Mouse (Mus musculus) intestine, postnatal 0 days (tissue): ENCODE measurements around the gene Ranbp17. TPM values are rescaled to one million over a fixed set of nuclear protein-coding genes. Genes with fewer than 3 reads are reported as not detected.

Experiments
- ATAC-seq: fragments of 200-750 bp; cut with Nextera tagmentation; 2 replicates; pipeline ENCODE4 v1.8.0; 2017; ENCODE audit warnings: mild to moderate bottlenecking, moderate TSS enrichment, moderate library complexity
- H3K27ac ChIP-seq: fragments of 300-500 bp; sonication (generic); 2 replicates; pipeline ENCODE4 v1.5.1; 2014; ENCODE audit warnings: mild to moderate bottlenecking, low read depth, low read length, moderate library complexity
- H3K27me3 ChIP-seq: fragments of 300-500 bp; sonication (generic); replicated peaks from 2 replicates; pipeline ENCODE4 v1.6.1; 2014; ENCODE audit warnings: low read length, mixed read lengths; ENCODE audit not compliant: control insufficient read depth, insufficient read depth
- H3K36me3 ChIP-seq: fragments of 300-500 bp; sonication (generic); 2 replicates; pipeline ENCODE4 v1.6.1; 2014; ENCODE audit warnings: mild to moderate bottlenecking, moderate library complexity; ENCODE audit not compliant: control insufficient read depth, insufficient read depth
- H3K4me1 ChIP-seq: fragments of 300-500 bp; sonication (generic); replicated peaks from 2 replicates; pipeline ENCODE4 v1.6.1; 2014; ENCODE audit warnings: antibody characterized with exemption, low read length, mixed read lengths; ENCODE audit not compliant: control insufficient read depth, insufficient read depth
- H3K4me2 ChIP-seq: fragments of 300-500 bp; sonication (generic); replicated peaks from 2 replicates; pipeline ENCODE4 v1.6.1; 2014; ENCODE audit warnings: low read depth, mild to moderate bottlenecking, moderate library complexity
- H3K4me3 ChIP-seq: fragments of 300-500 bp; sonication (generic); 2 replicates; pipeline ENCODE4 v1.5.1; 2014; ENCODE audit warnings: low read depth, low read length
- H3K9ac ChIP-seq: fragments of 300-500 bp; sonication (generic); 2 replicates; pipeline ENCODE4 v1.6.1; 2014; ENCODE audit warnings: mild to moderate bottlenecking, low read depth, low read length
- H3K9me3 ChIP-seq: fragments of 300-500 bp; sonication (generic); 2 replicates; pipeline ENCODE4 v1.6.1; 2016; ENCODE audit warnings: mixed run types; ENCODE audit not compliant: control insufficient read depth
- CTCF ChIP-seq: sonication (generic); IDR thresholded peaks from 2 replicates; pipeline ENCODE4 v1.5.1; 2016; ENCODE audit warnings: low read depth, mild to moderate bottlenecking, control low read depth, antibody characterized with exemption, moderate library complexity
- WGBS: fragments of 180-500 bp; shearing (Covaris S2); extraction: QIAGEN DNeasy Blood & Tissue Kit; methylation state at CpG from one replicate; pipeline ENCODE4 v1.1.7; 2014; 5-methylcytosine and 5-hydroxymethylcytosine counted together
- polyA plus RNA-seq: library from polyadenylated mRNA; unstranded; fragments of >200 nt; fragmentation: Nextera tagmentation; extraction: Ambion mirVana; gene quantifications from 2 replicates; pipeline ENCODE4 v1.2.1, GENCODE M21; 2015

The Ranbp17 gene
- polyA plus RNA-seq, 1 experiment from 2014 or later, result 1.1 TPM

- WGBS, result 3% methylated on average over 12 of the region's 12 CpGs
- Histone ChIP-seq H3K4me2 (no peak overlapping the region), H3K36me3 (no peaks in the 10 kb centered on the region), H3K9me3 (no peaks in the 10 kb centered on the region), H3K27ac (no peak overlapping the region), H3K4me1 (no peaks in the 10 kb centered on the region), H3K27me3 (peaks cover 64% of the 10 kb centered on the region), H3K9ac (no peak overlapping the region), H3K4me3 (no peak overlapping the region)
- ATAC-seq, result no peak
- no peak for TF ChIP-seq CTCF
Observed at GRCm38 (mm10) chr11:33193695-33194094, 319.9 kb downstream of the Ranbp17 start.

GRCm38 (mm10) chr11:33181804-33182203 is 331.7 kb downstream of the Ranbp17 start:
- ATAC-seq, result no peak

GRCm38 (mm10) chr11:33180701-33181116 is 332.8 kb downstream of the Ranbp17 start:
- Histone ChIP-seq H3K36me3 (no peaks in the 10 kb centered on the region), H3K9me3 (no peaks in the 10 kb centered on the region), H3K4me1 (no peaks in the 10 kb centered on the region), H3K27ac (no peak overlapping the region), H3K4me2 (no peak overlapping the region), H3K27me3 (peaks cover 18% of the 10 kb centered on the region; the same call in 1 of the 2 replicates), H3K4me3 (no peak overlapping the region), H3K9ac (no peak overlapping the region)
- no peak for ATAC-seq
- 9% methylated on average over 18 of the region's 18 CpGs for WGBS
- no peak for TF ChIP-seq CTCF

More at GRCm38 (mm10) chr11:33181804-33182203, 331.7 kb downstream of the Ranbp17 start:
- H3K4me3 ChIP-seq, result no peak overlapping the region
- H3K9me3 ChIP-seq, result no peaks in the 10 kb centered on the region
- H3K9ac ChIP-seq, result no peak overlapping the region
- 90% methylated on average over 3 of the region's 3 CpGs for WGBS
- H3K27me3 ChIP-seq, result peaks cover 13% of the 10 kb centered on the region; the same call in 1 of the 2 replicates
- no peak overlapping the region for H3K27ac ChIP-seq
- no peaks in the 10 kb centered on the region for H3K4me1 ChIP-seq
- no peak overlapping the region for H3K4me2 ChIP-seq
- no peaks in the 10 kb centered on the region for H3K36me3 ChIP-seq
- no peak for TF ChIP-seq CTCF

- no peak for ATAC-seq
- no peak overlapping the region for H3K4me3 ChIP-seq
- H3K27me3 ChIP-seq, result peaks cover 18% of the 10 kb centered on the region; the same call in 1 of the 2 replicates
- no peaks in the 10 kb centered on the region for H3K36me3 ChIP-seq
- no peaks in the 10 kb centered on the region for H3K9me3 ChIP-seq
- H3K27ac ChIP-seq, result no peak overlapping the region
- H3K4me2 ChIP-seq, result no peak overlapping the region
- WGBS, result 62% methylated on average over 1 of the region's 1 CpGs
- no peak for TF ChIP-seq CTCF
- H3K9ac ChIP-seq, result no peak overlapping the region
- no peaks in the 10 kb centered on the region for H3K4me1 ChIP-seq
Observed at GRCm38 (mm10) chr11:33179802-33180201, 333.7 kb downstream of the Ranbp17 start.

- no peak for ATAC-seq
- H3K4me3 ChIP-seq, result no peak overlapping the region
- TF ChIP-seq CTCF, result peak; percentile 91
- H3K36me3 ChIP-seq, result no peaks in the 10 kb centered on the region
- H3K9ac ChIP-seq, result no peak overlapping the region
- H3K9me3 ChIP-seq, result no peaks in the 10 kb centered on the region
- WGBS, result 34% methylated on average over 20 of the region's 20 CpGs
- no peak overlapping the region for H3K4me2 ChIP-seq
- no peak overlapping the region for H3K27ac ChIP-seq
- no peaks in the 10 kb centered on the region for H3K4me1 ChIP-seq
- H3K27me3 ChIP-seq, result peaks cover 18% of the 10 kb centered on the region; the same call in 1 of the 2 replicates
Observed at GRCm38 (mm10) chr11:33176525-33177245, 336.9 kb downstream of the Ranbp17 start.

GRCm38 (mm10) chr11:33175768-33176167 is 337.8 kb downstream of the Ranbp17 start:
- H3K4me1 ChIP-seq, result no peaks in the 10 kb centered on the region
- WGBS, result 60% methylated on average over 3 of the region's 3 CpGs
- no peak for TF ChIP-seq CTCF
- no peak for ATAC-seq
- H3K4me3 ChIP-seq, result no peak overlapping the region
- H3K9me3 ChIP-seq, result no peaks in the 10 kb centered on the region
- H3K9ac ChIP-seq, result no peak overlapping the region
- peaks cover 26% of the 10 kb centered on the region; the same call in 1 of the 2 replicates for H3K27me3 ChIP-seq
- no peaks in the 10 kb centered on the region for H3K36me3 ChIP-seq
- H3K4me2 ChIP-seq, result no peak overlapping the region
- no peak overlapping the region for H3K27ac ChIP-seq
